Mouse (Mus musculus) thymus, postnatal 10 days (tissue): ENCODE results near the gene Clca4b.
"Not testable (repeated sequence)": the region's sequence is repeated elsewhere in the genome, so short reads cannot be mapped to it uniquely, and the experiment has no call there.

Experiments
- DNase-seq, 2 experiments: peaks; one replicate each; pipeline ENCODE4 v3.0.0; 2021; ENCODE audit warnings: low spot score in 2 of 2

Gene Clca4b

GRCm38 (mm10) chr3:144932335-144932734, at the start of gene Clca4b:
Clca4b (minus strand) TSS chr3:144932529.
- no peak for DNase-seq

GRCm38 (mm10) chr3:144980551-144980950, 48.2 kb upstream of the Clca4b start:
- DNase-seq, result no peak

- no peak for DNase-seq
Observed at GRCm38 (mm10) chr3:144977631-144978030, 45.3 kb upstream of the Clca4b start.

- no peak for DNase-seq
Observed at GRCm38 (mm10) chr3:144976091-144976490, 43.8 kb upstream of the Clca4b start.

- DNase-seq, result no peak
Observed at GRCm38 (mm10) chr3:144974945-144975344, 42.6 kb upstream of the Clca4b start, which contains the start of gene Clca4a. Clca4a (minus strand) TSS chr3:144975045.

- no peak for DNase-seq
Observed at GRCm38 (mm10) chr3:144971553-144972270, 39.4 kb upstream of the Clca4b start.

- DNase-seq, result no peak
Observed at GRCm38 (mm10) chr3:144969755-144970154, 37.4 kb upstream of the Clca4b start.

GRCm38 (mm10) chr3:144966074-144966473, 33.7 kb upstream of the Clca4b start:
- DNase-seq, result no peak

- no peak for DNase-seq
Observed at GRCm38 (mm10) chr3:144950829-144951228, 18.5 kb upstream of the Clca4b start.

GRCm38 (mm10) chr3:144947376-144947775, 15.0 kb upstream of the Clca4b start:
- DNase-seq, result not testable (repeated sequence)

GRCm38 (mm10) chr3:144933625-144934024, 1.3 kb upstream of the Clca4b start:
- not testable (repeated sequence) for DNase-seq

- no peak for DNase-seq
Observed at GRCm38 (mm10) chr3:144933011-144933491, 722 bp upstream of the Clca4b start.

GRCm38 (mm10) chr3:144914014-144914413, 18.3 kb downstream of the Clca4b start:
- no peak for DNase-seq

- DNase-seq, result no peak
Observed at GRCm38 (mm10) chr3:144897042-144897678, 35.2 kb downstream of the Clca4b start.

GRCm38 (mm10) chr3:144890246-144890758, 42.0 kb downstream of the Clca4b start:
- no peak for DNase-seq

GRCm38 (mm10) chr3:144886957-144887356, 45.4 kb downstream of the Clca4b start:
- DNase-seq, result no peak

- DNase-seq, result not testable (repeated sequence)
Observed at GRCm38 (mm10) chr3:144872012-144872411, 60.3 kb downstream of the Clca4b start.
